Mouse (Mus musculus) spleen, adult 2 months (tissue): ENCODE results near the gene Kat2a. TPM values are rescaled to one million over a fixed set of nuclear protein-coding genes. Genes with fewer than 3 reads are reported as not detected.

Experiments used
- DNase-seq, 2 experiments: peaks; one replicate each; pipeline versions ENCODE4 v3.0.0 to v3.0.0-alpha.2; 2012 to 2021; ENCODE audit warnings: low spot score in 2 of 2, low read depth in 1 of 2
- H3K27ac ChIP-seq: fragments of 200-500 bp; 2 replicates; pipeline ENCODE4 v1.5.1; 2012; ENCODE audit warnings: low read length, inconsistent platforms; ENCODE audit not compliant: insufficient read depth
- H3K27me3 ChIP-seq: fragments of 200-500 bp; 2 replicates; pipeline ENCODE4 v1.6.1; 2012; ENCODE audit warnings: mild to moderate bottlenecking, moderate library complexity, low read length, inconsistent platforms; ENCODE audit not compliant: control insufficient read depth, insufficient read depth
- H3K36me3 ChIP-seq: fragments of 200-500 bp; 2 replicates; pipeline ENCODE4 v1.6.1; 2012; ENCODE audit warnings: mild to moderate bottlenecking, low read length, inconsistent platforms; ENCODE audit not compliant: control insufficient read depth, insufficient read depth
- H3K4me1 ChIP-seq: fragments of 200-500 bp; 2 replicates; pipeline ENCODE4 v1.6.1; 2011; ENCODE audit warnings: inconsistent platforms; ENCODE audit not compliant: control insufficient read depth, insufficient read depth, insufficient read length
- H3K4me3 ChIP-seq: fragments of 200-500 bp; 2 replicates; pipeline ENCODE4 v1.5.1; 2011; ENCODE audit warnings: mild to moderate bottlenecking, inconsistent platforms; ENCODE audit not compliant: insufficient read depth, insufficient read length; ENCODE audit errors: extremely low read depth
- CTCF ChIP-seq: fragments of 200-500 bp; IDR thresholded peaks from 2 replicates; pipeline ENCODE4 v1.5.1; 2011; ENCODE audit warnings: mild to moderate bottlenecking, inconsistent platforms; ENCODE audit not compliant: insufficient read depth, insufficient read length, insufficient replicate concordance; ENCODE audit errors: extremely low read depth
- POLR2A ChIP-seq: fragments of 200-500 bp; IDR thresholded peaks from 2 replicates; pipeline ENCODE4 v1.6.1; 2011; ENCODE audit warnings: low read depth, low read length, inconsistent platforms
- WGBS: fragments of 180-500 bp; shearing (Covaris S2); methylation state at CpG from one replicate; pipeline ENCODE4 v1.1.7; 2018; 5-methylcytosine and 5-hydroxymethylcytosine counted together
- polyA plus RNA-seq: library from polyadenylated mRNA; depleted of rRNA; stranded (reverse); fragments of >200 nt; gene quantifications from 2 replicates; pipeline ENCODE4 v1.2.3, GENCODE M21; 2012

Gene Kat2a
- polyA plus RNA-seq, 1 experiment = 31.1 TPM

DNA sequence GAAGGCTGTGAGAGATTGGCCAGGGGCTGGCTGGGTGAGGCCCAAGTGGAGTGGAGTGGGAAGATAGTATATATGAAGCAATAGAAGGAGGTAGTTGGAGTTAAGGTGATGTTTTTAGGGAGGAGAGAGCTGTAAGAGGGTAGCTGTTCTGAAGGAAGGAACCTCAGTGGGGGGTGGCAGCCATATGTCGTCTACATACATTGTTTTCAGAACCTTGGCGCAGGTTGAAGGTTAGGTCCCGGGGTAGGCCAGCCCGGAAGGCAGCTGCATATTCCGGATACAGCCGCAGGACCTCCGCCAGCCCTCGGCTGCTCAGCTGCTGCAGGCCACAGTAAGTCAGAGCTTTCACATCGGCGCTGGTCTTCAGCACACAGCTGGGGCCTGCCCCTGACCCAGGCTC lies 34.3 kb upstream of the Kat2a start:
- no peak for DNase-seq
- Histone ChIP-seq H3K36me3 (no peaks in the 10 kb centered on the region), H3K4me1 (no peaks in the 10 kb centered on the region; the same call in 1 of the 2 replicates), H3K27ac (no peak overlapping the region), H3K4me3 (no peak overlapping the region), H3K27me3 (no peaks in the 10 kb centered on the region)
- 91% methylated on average over 10 of the region's 10 CpGs for WGBS
- TF ChIP-seq POLR2A (no peak), CTCF (no peak)

DNA sequence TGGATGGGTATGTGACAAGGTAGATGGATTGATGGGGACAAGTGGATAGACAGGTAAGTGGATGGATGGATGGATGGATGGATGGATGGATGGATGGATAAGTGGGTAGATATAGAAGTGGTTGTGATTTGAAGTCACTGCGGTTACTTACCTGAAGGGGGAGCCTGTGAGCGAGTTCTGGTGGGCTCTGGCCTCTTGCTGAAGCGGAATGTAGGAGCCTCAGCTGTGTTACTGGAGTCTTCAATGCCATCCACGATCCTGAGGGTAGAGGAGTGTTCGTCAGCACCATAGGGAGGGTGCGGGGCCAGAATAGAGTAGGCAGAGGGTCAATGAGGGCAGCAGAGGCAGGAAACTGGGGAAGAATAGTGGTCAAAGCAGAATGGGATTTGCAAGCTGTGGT lies 32.8 kb upstream of the Kat2a start:
- H3K27ac ChIP-seq = no peak overlapping the region
- no peak overlapping the region for H3K4me3 ChIP-seq
- H3K36me3 ChIP-seq = no peaks in the 10 kb centered on the region
- H3K27me3 ChIP-seq = no peaks in the 10 kb centered on the region
- TF ChIP-seq CTCF (peak; percentile 55; the same call in 1 of the 2 replicates), POLR2A (no peak)
- WGBS = 20% methylated on average over 6 of the region's 6 CpGs
- no peaks in the 10 kb centered on the region; the same call in 1 of the 2 replicates for H3K4me1 ChIP-seq
- peak in 1 of 2 experiments; percentile 50 for DNase-seq

GRCm38 (mm10) chr11:100741348-100741747 lies 29.1 kb upstream of the Kat2a start:
- Histone ChIP-seq H3K4me1 (peaks cover 7% of the 10 kb centered on the region; the same call in 1 of the 2 replicates), H3K27ac (no peak overlapping the region), H3K36me3 (no peaks in the 10 kb centered on the region), H3K4me3 (no peak overlapping the region), H3K27me3 (no peaks in the 10 kb centered on the region)
- DNase-seq = no peak
- TF ChIP-seq POLR2A (no peak), CTCF (no peak)
- WGBS = 87% methylated on average over 6 of the region's 6 CpGs

DNA sequence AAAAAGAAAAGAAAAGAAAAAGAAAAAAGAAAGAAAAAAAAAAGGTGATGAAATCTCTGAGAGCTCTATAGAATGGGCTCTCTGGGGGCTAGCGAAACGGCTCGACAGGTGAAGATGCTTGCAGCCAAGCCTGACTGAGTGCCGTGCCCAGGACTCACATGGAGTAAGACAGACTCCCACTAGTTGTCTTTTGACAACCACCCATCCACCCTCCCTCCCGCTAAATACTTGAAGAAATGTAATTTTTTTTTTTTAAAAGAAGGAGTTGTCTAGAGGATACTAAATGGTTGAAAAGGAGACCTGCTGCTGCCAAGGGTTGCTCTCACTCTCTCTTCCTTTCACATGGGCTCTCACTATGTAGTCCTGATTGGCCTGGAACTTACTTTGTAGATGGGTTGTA lies 26.5 kb upstream of the Kat2a start:
- TF ChIP-seq CTCF = no peak
- no peak for TF ChIP-seq POLR2A
- Histone ChIP-seq H3K4me1 (peaks cover 18% of the 10 kb centered on the region; the same call in 1 of the 2 replicates), H3K27ac (no peak overlapping the region), H3K36me3 (no peaks in the 10 kb centered on the region), H3K27me3 (no peaks in the 10 kb centered on the region), H3K4me3 (no peak overlapping the region)
- no peak for DNase-seq
- 28% methylated on average over 5 of the region's 5 CpGs for WGBS

DNA sequence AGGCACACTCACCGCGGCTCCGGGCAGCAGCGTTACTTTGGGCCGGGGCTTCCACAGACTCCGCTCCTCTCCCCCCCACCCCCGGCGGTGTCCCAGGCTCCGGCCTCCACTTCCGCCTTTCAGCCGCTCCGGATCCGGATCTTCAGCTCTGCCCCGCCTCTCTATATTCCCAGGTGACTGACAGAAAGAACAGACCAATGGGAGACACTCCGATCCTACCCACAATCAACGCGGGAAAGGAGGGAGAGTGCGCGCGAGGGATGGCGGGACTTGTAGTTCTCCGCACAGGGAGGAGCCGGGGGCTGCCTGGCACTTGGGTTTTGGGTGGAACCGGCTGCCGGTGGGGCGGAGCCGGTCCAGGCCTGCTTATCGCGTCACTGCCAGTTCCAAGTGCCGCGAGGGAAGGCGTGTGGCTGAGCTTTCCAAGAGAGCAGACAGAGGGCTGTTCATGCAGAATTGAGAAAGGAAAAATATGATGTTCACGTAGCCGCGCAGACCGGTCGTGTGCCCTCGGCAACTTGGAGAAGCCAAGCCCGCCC lies 25.9 kb upstream of the Kat2a start, which contains the start of gene Rab5c:
Gene Rab5c (minus strand): TSS at position 150 of the 539 bp plus-strand sequence.
- peak within 1 kb of the TSS; percentile 75 for H3K4me3 ChIP-seq
- H3K4me1 ChIP-seq = peaks cover 18% of the 10 kb centered on the region; the same call in 1 of the 2 replicates
- WGBS = under 1% methylated on average over 39 of the region's 39 CpGs
- TF ChIP-seq POLR2A = peak; percentile 39; the same call in 1 of the 2 replicates
- TF ChIP-seq CTCF = no peak
- H3K27me3 ChIP-seq = no peaks in the 10 kb centered on the region
- no peaks in the 10 kb centered on the region for H3K36me3 ChIP-seq
- H3K27ac ChIP-seq = peak within 1 kb of the TSS; percentile 76
- DNase-seq = peak; percentile 98 to 99

GRCm38 (mm10) chr11:100737105-100737733 lies 25.0 kb upstream of the Kat2a start:
- WGBS = under 1% methylated on average over 13 of the region's 13 CpGs
- no peak for DNase-seq
- Histone ChIP-seq H3K4me1 (peaks cover 18% of the 10 kb centered on the region; the same call in 1 of the 2 replicates), H3K27ac (peak overlapping the region; percentile 76), H3K27me3 (no peaks in the 10 kb centered on the region), H3K36me3 (no peaks in the 10 kb centered on the region), H3K4me3 (peak overlapping the region; percentile 75)
- TF ChIP-seq POLR2A = no peak

GRCm38 (mm10) chr11:100736746-100737080 lies 24.4 kb upstream of the Kat2a start:
- WGBS = 53% methylated on average over 4 of the region's 4 CpGs
- TF ChIP-seq CTCF (no peak), POLR2A (no peak)
- H3K4me1 ChIP-seq = peaks cover 18% of the 10 kb centered on the region; the same call in 1 of the 2 replicates
- H3K27me3 ChIP-seq = no peaks in the 10 kb centered on the region
- peak overlapping the region; percentile 15 for H3K27ac ChIP-seq
- H3K4me3 ChIP-seq = peak overlapping the region; percentile 75
- H3K36me3 ChIP-seq = no peaks in the 10 kb centered on the region
- DNase-seq = no peak
